Mouse (Mus musculus) olfactory bulb, adult 2 months (tissue): ENCODE results near the gene E130114P18Rik. TPM values are rescaled to one million over a fixed set of nuclear protein-coding genes. Genes with fewer than 3 reads are reported as not detected.
A peak's percentile ranks its signal among the peaks of the same experiment; 100 is the strongest.

ENCODE experiments used
- H3K27ac ChIP-seq: fragments of 200-500 bp; 2 replicates; pipeline ENCODE4 v1.5.1; 2012; ENCODE audit warnings: low read depth, low read length; ENCODE audit not compliant: insufficient read depth
- H3K4me1 ChIP-seq: fragments of 200-500 bp; 2 replicates; pipeline ENCODE4 v1.6.1; 2012; ENCODE audit warnings: low read length; ENCODE audit not compliant: control insufficient read depth, insufficient read depth
- H3K4me3 ChIP-seq: fragments of 200-500 bp; 2 replicates; pipeline ENCODE4 v1.5.1; 2012; ENCODE audit warnings: mild to moderate bottlenecking, low read depth, low read length, moderate library complexity; ENCODE audit not compliant: insufficient read depth
- CTCF ChIP-seq: fragments of 200-500 bp; IDR thresholded peaks from 2 replicates; pipeline ENCODE4 v1.5.1; 2012; ENCODE audit warnings: low read depth, mild to moderate bottlenecking, low read length, moderate library complexity; ENCODE audit not compliant: insufficient read depth
- POLR2A ChIP-seq: fragments of 200-500 bp; IDR thresholded peaks from 2 replicates; pipeline ENCODE4 v1.6.1; 2012; ENCODE audit warnings: mild to moderate bottlenecking, low read depth, low read length, moderate library complexity; ENCODE audit not compliant: insufficient read depth
- WGBS: fragments of 180-500 bp; shearing (Covaris S2); methylation state at CpG from one replicate; pipeline ENCODE4 v1.1.7; 2018; 5-methylcytosine and 5-hydroxymethylcytosine counted together
- polyA plus RNA-seq: library from polyadenylated mRNA; stranded (reverse); fragments of >200 nt; gene quantifications from 2 replicates; pipeline ENCODE4 v1.2.4, GENCODE M21; 2012; ENCODE audit warnings: low replicate concordance; ENCODE audit not compliant: missing spikeins, insufficient read depth, insufficient read length

E130114P18Rik gene
- polyA plus RNA-seq, 1 experiment = not detected

GRCm38 (mm10) chr4:97675741-97676578 is 101.9 kb downstream of the E130114P18Rik start:
- WGBS = 22% methylated on average over 16 of the region's 16 CpGs
- Histone ChIP-seq H3K27ac (peak overlapping the region; percentile 82), H3K4me3 (peak overlapping the region; percentile 12), H3K4me1 (peaks cover 8% of the 10 kb centered on the region; the same call in 1 of the 2 replicates)
- no peak for TF ChIP-seq POLR2A
- 0 out of 2 replicates have a peak, but pooled peaks have one; percentile 10 for TF ChIP-seq CTCF

DNA sequence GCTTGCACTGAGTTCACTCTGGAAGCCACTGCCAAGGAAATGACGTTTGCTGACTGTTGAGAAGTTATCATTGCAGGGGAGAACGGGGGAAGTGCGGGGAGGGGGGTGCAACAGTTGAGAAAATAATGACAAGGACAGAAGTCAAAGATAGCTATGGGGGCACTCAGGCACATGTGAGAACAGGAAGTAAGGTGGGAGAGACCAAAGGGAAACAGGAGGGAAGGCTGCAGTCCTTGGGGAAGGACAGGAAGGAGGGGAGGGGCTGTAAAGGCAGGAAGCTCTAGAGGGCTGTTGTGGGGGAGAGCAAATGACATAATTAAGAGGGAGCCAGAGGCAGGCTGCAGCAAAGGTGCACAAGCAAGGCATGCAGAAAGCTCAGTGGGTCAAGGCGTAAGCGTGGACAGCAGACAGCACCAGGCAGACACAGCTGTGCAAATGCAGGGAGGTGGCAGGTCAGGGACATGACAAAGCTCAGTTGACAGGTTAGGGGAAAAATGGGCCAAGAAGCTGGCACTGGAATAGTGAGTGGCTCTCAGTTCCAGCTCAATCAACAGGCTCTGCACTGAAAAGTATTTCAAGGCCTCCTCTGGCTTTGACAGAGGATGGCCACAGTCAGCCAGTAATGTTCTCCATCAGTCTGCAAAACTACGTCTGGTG is 103.9 kb downstream of the E130114P18Rik start:
- whole genome bisulfite sequencing = 80% methylated on average over 6 of the region's 6 CpGs
- H3K4me3 ChIP-seq = no peak overlapping the region
- TF ChIP-seq POLR2A = no peak
- no peak overlapping the region for H3K27ac ChIP-seq
- peaks cover 8% of the 10 kb centered on the region; the same call in 1 of the 2 replicates for H3K4me1 ChIP-seq

DNA sequence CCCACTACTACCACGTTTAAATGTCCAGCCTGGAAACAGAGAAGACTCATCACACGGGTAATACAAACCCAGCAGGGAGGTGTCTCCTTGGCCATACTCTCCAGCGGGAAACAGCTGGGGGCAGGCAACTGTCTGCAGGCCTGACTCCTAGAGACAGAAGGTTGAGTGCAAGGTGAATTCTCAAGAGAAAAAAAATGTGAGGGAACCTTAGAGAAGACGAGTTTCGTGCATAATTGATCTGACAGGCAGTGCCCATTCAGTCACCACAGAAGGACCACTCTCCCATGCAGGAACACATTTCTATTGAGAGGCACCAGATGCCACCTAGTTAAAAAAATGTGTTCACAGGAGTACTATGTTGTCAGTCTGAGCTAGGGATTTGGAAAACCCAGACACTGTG is 105.4 kb downstream of the E130114P18Rik start:
- H3K4me1 ChIP-seq = peaks cover 8% of the 10 kb centered on the region; the same call in 1 of the 2 replicates
- TF ChIP-seq POLR2A (no peak), CTCF (no peak)
- 82% methylated on average over 5 of the region's 5 CpGs for WGBS
- H3K27ac ChIP-seq = no peak overlapping the region
- H3K4me3 ChIP-seq = no peak overlapping the region

- H3K4me1 ChIP-seq = peaks cover 8% of the 10 kb centered on the region; the same call in 1 of the 2 replicates
- no peak for TF ChIP-seq POLR2A
- TF ChIP-seq CTCF = no peak
- H3K4me3 ChIP-seq = no peak overlapping the region
- H3K27ac ChIP-seq = no peak overlapping the region
- WGBS = 99% methylated on average over 4 of the region's 4 CpGs
These were observed 106.0 kb downstream of the E130114P18Rik start for GRCm38 (mm10) chr4:97671911-97672310.

- no peak overlapping the region for H3K27ac ChIP-seq
- H3K4me3 ChIP-seq = no peak overlapping the region
- TF ChIP-seq CTCF (no peak), POLR2A (no peak)
- no peaks in the 10 kb centered on the region for H3K4me1 ChIP-seq
These were observed 107.5 kb downstream of the E130114P18Rik start for GRCm38 (mm10) chr4:97670418-97670817.

DNA sequence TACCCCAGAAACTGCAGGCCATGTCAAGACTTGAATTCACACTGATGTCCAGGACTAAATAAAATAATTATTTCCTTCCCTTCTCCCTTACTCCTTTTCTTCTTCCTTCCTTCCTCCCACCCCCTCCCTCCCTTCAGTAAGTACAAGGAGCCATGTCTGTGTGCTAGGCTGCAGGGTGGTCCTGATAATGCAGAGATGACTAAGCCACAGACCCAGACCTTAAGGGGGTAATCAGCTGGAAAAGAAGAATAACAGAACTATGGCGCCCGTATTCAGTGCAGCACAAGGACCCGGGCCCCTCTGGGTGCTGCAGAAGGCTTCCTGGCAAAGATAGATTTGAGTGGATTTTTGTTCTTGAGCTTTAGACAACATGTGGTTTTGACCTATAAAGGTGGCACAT is 108.1 kb downstream of the E130114P18Rik start:
- no peak overlapping the region for H3K27ac ChIP-seq
- H3K4me3 ChIP-seq = no peak overlapping the region
- 75% methylated on average over 3 of the region's 3 CpGs for WGBS
- H3K4me1 ChIP-seq = no peaks in the 10 kb centered on the region
- TF ChIP-seq POLR2A (no peak), CTCF (no peak)

DNA sequence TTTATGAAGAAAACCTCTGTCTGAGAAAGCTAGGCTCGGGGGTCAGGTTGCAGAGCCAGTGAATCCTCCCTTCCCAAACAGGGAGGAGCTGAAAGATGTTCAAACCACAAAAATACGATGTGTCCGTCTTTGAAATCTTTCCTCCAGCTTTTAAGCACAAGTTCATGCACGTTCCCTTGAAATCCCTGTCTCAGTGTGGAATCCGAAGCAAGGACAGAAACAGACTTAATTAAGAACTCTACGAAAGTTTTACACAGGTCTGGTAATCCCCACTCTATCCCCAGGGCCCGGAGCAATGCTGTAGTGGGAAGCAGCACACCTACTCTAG is 112.5 kb downstream of the E130114P18Rik start:
- TF ChIP-seq CTCF = no peak
- no peak for TF ChIP-seq POLR2A
- 83% methylated on average over 7 of the region's 7 CpGs for WGBS
- Histone ChIP-seq H3K4me1 (no peaks in the 10 kb centered on the region), H3K27ac (no peak overlapping the region), H3K4me3 (no peak overlapping the region)

DNA sequence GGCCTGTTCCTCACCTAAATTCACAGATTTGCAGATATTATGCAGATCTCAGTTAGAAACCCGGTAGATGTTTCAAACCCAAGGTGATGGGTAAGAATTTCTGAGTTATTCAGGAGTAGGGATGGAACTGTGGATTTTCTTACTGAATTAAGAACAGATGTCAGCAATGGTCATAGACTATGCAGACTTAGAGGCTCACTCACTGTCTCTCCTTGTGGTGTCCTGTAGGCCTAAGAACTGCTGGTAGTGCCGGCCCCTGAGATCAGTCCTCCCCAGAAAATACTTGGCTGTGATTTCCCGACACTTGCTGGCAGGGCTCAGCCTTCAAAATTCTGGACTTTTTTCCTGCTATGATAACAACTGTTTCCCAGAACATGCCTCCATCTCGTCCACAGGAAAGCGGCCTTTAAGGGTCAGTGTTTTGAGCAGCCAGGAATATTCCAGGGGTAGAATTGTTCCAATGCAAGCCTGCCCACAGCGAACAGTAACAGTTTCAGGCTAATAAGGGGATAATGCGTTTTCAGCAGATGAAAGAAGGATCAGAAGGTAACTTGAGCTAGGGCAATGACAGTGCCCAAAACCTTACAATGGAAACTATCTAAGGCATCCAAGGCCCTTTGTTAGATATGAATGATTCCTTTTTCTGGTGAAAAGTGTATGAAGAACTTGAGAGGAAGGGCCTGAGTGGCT is 113.0 kb downstream of the E130114P18Rik start:
- no peak for TF ChIP-seq CTCF
- no peak for TF ChIP-seq POLR2A
- Histone ChIP-seq H3K27ac (no peak overlapping the region), H3K4me1 (no peaks in the 10 kb centered on the region), H3K4me3 (no peak overlapping the region)
- 76% methylated on average over 7 of the region's 7 CpGs for WGBS

- no peak for TF ChIP-seq CTCF
- TF ChIP-seq POLR2A = no peak
- Histone ChIP-seq H3K4me3 (no peak overlapping the region), H3K27ac (no peak overlapping the region), H3K4me1 (no peaks in the 10 kb centered on the region)
- 95% methylated on average over 6 of the region's 6 CpGs for WGBS
These were observed 114.0 kb downstream of the E130114P18Rik start for GRCm38 (mm10) chr4:97663922-97664321.
